Mouse (Mus musculus) midbrain, postnatal 0 days (tissue): ENCODE measurements around the gene Fibin. TPM values are rescaled to one million over a fixed set of nuclear protein-coding genes. Genes with fewer than 3 reads are reported as not detected.

ENCODE experiments used
- ATAC-seq: fragments of 200-750 bp; cut with Nextera tagmentation; 2 replicates; pipeline ENCODE4 v1.8.0; 2017; ENCODE audit warnings: moderate number of reproducible peaks, mild to moderate bottlenecking, moderate TSS enrichment, moderate library complexity; ENCODE audit not compliant: low FRiP score
- DNase-seq: peaks from one replicate; pipeline ENCODE4 v3.0.0-alpha.2; 2015; ENCODE audit warnings: low spot score
- H3K27ac ChIP-seq: fragments of 300-500 bp; sonication (generic); 2 replicates; pipeline ENCODE4 v1.5.1; 2014; ENCODE audit warnings: low read depth, mild to moderate bottlenecking, low read length, mixed read lengths
- H3K27me3 ChIP-seq: fragments of 300-500 bp; sonication (generic); 2 replicates; pipeline ENCODE4 v1.6.1; 2014; ENCODE audit warnings: low read length, control low read depth, mixed read lengths; ENCODE audit not compliant: insufficient read depth
- H3K36me3 ChIP-seq: fragments of 300-500 bp; sonication (generic); 2 replicates; pipeline ENCODE4 v1.6.1; 2014; ENCODE audit warnings: low read length, control low read depth, mixed read lengths; ENCODE audit not compliant: insufficient read depth
- H3K4me1 ChIP-seq: fragments of 300-500 bp; sonication (generic); 2 replicates; pipeline ENCODE4 v1.6.1; 2014; ENCODE audit warnings: mild to moderate bottlenecking, control low read depth, antibody characterized with exemption, low read length, mixed read lengths; ENCODE audit not compliant: insufficient read depth
- H3K4me2 ChIP-seq: fragments of 300-500 bp; sonication (generic); 2 replicates; pipeline ENCODE4 v1.6.1; 2014; ENCODE audit warnings: low read depth, mild to moderate bottlenecking, low read length, mixed read lengths; ENCODE audit not compliant: poor library complexity, severe bottlenecking
- H3K4me3 ChIP-seq: fragments of 300-500 bp; sonication (generic); 2 replicates; pipeline ENCODE4 v1.5.1; 2014; ENCODE audit warnings: low read depth, mild to moderate bottlenecking, low read length, moderate library complexity
- H3K9ac ChIP-seq: fragments of 300-500 bp; sonication (generic); replicated peaks from 2 replicates; pipeline ENCODE4 v1.6.1; 2014; ENCODE audit warnings: mild to moderate bottlenecking, low read length, moderate library complexity, mixed read lengths; ENCODE audit not compliant: poor library complexity, severe bottlenecking
- H3K9me3 ChIP-seq: fragments of 300-500 bp; sonication (generic); 2 replicates; pipeline ENCODE4 v1.6.1; 2016; ENCODE audit warnings: low read length, control low read depth
- CTCF ChIP-seq: IDR thresholded peaks from 2 replicates; pipeline ENCODE4 v1.5.1; 2016; ENCODE audit warnings: antibody characterized with exemption, mild to moderate bottlenecking
- WGBS: fragments of 180-500 bp; shearing (Covaris S2); extraction: QIAGEN DNeasy Blood & Tissue Kit; methylation state at CpG from one replicate; pipeline ENCODE4 v1.1.7; 2014; 5-methylcytosine and 5-hydroxymethylcytosine counted together
- polyA plus RNA-seq: library from polyadenylated mRNA; unstranded; fragments of >200 nt; fragmentation: Nextera tagmentation; extraction: Ambion mirVana; gene quantifications from 2 replicates; pipeline ENCODE4 v1.2.1, GENCODE M21; 2015
- total RNA-seq: library from RNA; depleted of rRNA; stranded (reverse); fragments of >200 nt; gene quantifications from 2 replicates; pipeline ENCODE4 v1.2.3, GENCODE M21; 2014; rRNA removed

The Fibin gene
- total RNA-seq (7.9 and 9.7 TPM in 2 replicates), polyA plus RNA-seq (5.8 and 7.4 TPM in 2 replicates)

GRCm38 (mm10) chr2:110362432-110363283, at the start of gene Fibin:
Fibin (minus strand) TSS chr2:110363183.
- Histone ChIP-seq H3K9ac (peak within 1 kb of the TSS; percentile 67), H3K4me1 (no peaks in the 10 kb centered on the region), H3K9me3 (no peaks in the 10 kb centered on the region), H3K4me3 (peak within 1 kb of the TSS; percentile 56), H3K4me2 (peak within 1 kb of the TSS; percentile 86), H3K27me3 (no peaks in the 10 kb centered on the region), H3K27ac (no peak within 1 kb of the TSS), H3K36me3 (no peaks in the 10 kb centered on the region)
- DNase-seq (peak; percentile 58), ATAC-seq (peak; percentile 84)
- peak; percentile 57 for TF ChIP-seq CTCF
- 3% methylated on average over 33 of the region's 33 CpGs for WGBS

DNA sequence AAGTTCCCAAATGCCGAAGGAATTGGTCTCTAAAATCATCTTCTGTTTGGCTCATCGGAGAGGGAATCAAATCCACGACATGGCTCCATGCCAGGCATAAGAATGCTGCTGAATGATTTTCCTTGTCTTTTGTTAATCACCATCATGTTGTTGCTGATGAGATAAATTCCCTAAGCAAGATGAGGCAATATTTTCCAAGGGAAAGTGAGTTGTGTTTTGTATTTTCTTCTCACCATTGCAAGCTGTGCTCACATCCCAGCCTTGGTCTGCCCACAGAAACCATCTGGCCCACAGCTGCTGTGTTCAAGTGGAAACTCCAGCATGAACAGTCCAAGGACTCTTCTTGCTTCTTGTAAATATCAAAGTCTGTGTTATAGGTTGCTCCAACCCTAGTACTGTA, 48.4 kb upstream of the Fibin start:
- H3K27me3 ChIP-seq, result no peaks in the 10 kb centered on the region
- TF ChIP-seq CTCF, result no peak
- H3K36me3 ChIP-seq, result no peaks in the 10 kb centered on the region
- no peak overlapping the region for H3K27ac ChIP-seq
- no peak for DNase-seq
- no peak overlapping the region for H3K4me2 ChIP-seq
- ATAC-seq, result no peak
- no peak overlapping the region for H3K4me3 ChIP-seq
- H3K9ac ChIP-seq, result no peak overlapping the region
- no peaks in the 10 kb centered on the region for H3K9me3 ChIP-seq
- 88% methylated on average over 3 of the region's 3 CpGs for WGBS
- H3K4me1 ChIP-seq, result no peaks in the 10 kb centered on the region

DNA sequence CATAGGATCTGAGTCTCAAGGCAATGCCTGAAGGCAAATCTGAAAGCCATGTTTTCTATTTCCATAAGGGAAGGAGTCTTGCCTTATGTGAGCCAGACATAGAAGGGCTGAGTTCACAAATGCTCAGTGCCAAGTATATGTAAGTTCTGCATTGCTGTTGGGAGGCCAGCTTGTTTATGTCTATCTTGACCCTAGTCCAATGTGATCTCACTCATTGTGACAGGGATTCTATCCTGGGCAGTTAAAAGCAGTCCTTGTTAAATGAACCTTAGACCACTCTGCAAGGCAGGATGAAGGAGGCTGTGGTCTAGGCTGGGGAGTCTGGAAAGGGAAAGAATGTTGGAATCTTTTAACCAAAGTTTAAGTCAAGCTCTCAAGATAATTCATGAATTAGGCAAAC, 45.8 kb upstream of the Fibin start:
- H3K27me3 ChIP-seq, result no peaks in the 10 kb centered on the region
- H3K9me3 ChIP-seq, result no peaks in the 10 kb centered on the region
- H3K9ac ChIP-seq, result no peak overlapping the region
- no peak for DNase-seq
- ATAC-seq, result no peak
- H3K4me1 ChIP-seq, result no peaks in the 10 kb centered on the region
- no peak overlapping the region for H3K4me2 ChIP-seq
- no peak overlapping the region for H3K4me3 ChIP-seq
- no peak for TF ChIP-seq CTCF
- no peaks in the 10 kb centered on the region for H3K36me3 ChIP-seq
- no peak overlapping the region for H3K27ac ChIP-seq

- Histone ChIP-seq H3K4me3 (no peak overlapping the region), H3K4me1 (no peaks in the 10 kb centered on the region), H3K27ac (no peak overlapping the region), H3K36me3 (no peaks in the 10 kb centered on the region), H3K4me2 (no peak overlapping the region), H3K27me3 (no peaks in the 10 kb centered on the region), H3K9ac (no peak overlapping the region), H3K9me3 (no peaks in the 10 kb centered on the region)
- no peak for ATAC-seq
- no peak for DNase-seq
- TF ChIP-seq CTCF, result no peak
- WGBS, result 83% methylated on average over 4 of the region's 4 CpGs
Observed at GRCm38 (mm10) chr2:110392714-110393336, 29.8 kb upstream of the Fibin start.

- ATAC-seq, result no peak
- 78% methylated on average over 5 of the region's 5 CpGs for WGBS
- H3K27me3 ChIP-seq, result no peaks in the 10 kb centered on the region
- H3K9me3 ChIP-seq, result no peaks in the 10 kb centered on the region
- DNase-seq, result peak; percentile 6
- H3K4me1 ChIP-seq, result no peaks in the 10 kb centered on the region
- TF ChIP-seq CTCF, result no peak
- no peak overlapping the region for H3K9ac ChIP-seq
- no peak overlapping the region for H3K27ac ChIP-seq
- no peak overlapping the region for H3K4me3 ChIP-seq
- H3K36me3 ChIP-seq, result no peaks in the 10 kb centered on the region
- no peak overlapping the region for H3K4me2 ChIP-seq
Observed at GRCm38 (mm10) chr2:110390736-110391409, 27.9 kb upstream of the Fibin start.
